Mouse (Mus musculus): ENCODE measurements around the gene Snx19. TPM values are rescaled to one million over a fixed set of nuclear protein-coding genes. Genes with fewer than 3 reads are reported as not detected.

Snx19 gene
- total and polyA plus RNA-seq, 3 experiments: 11.1 to 34.5 (median 27.1) TPM

DNA sequence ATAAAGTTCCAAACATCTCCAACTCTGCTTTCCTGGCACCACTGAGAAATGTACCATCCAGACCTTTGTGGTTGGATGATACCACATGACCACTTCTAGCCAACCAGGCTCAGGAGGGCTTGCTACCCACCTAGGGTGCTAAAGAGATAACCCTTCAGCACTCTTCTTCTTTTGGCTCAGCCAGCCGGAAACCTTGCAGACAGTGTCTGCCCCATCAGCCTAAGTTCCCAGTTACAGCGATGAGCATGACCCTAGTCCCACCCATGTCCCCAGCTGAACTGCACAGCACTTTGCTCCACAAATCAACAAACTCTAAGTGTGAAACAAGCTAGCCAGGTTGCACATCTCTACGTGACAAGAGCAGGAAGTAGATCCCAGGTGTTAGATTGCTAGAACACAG is 57.3 kb downstream of the Snx19 start:
- DNase-seq: no peak

DNA sequence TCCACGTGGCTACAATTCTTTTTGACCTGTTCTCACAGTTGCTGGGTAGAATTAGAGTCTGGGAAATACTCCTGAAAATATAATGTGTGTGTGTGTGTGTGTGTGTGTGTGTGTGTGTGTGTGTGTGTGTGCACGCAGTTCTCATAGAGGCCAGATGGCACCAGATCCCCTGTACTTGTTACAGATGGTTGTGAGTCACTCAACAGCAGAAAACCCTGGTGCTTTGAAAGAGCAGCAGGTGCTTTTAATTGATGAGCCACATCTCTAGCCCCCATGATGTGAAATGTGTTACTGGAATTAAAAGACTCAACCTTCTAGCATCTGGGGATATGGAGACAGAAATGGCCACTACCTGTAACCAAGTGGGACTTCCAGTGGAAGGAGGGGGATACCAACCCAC is 58.3 kb downstream of the Snx19 start:
- no peak for DNase-seq

GRCm38 (mm10) chr9:30488384-30488783 is 61.5 kb downstream of the Snx19 start:
- DNase-seq: no peak

DNA sequence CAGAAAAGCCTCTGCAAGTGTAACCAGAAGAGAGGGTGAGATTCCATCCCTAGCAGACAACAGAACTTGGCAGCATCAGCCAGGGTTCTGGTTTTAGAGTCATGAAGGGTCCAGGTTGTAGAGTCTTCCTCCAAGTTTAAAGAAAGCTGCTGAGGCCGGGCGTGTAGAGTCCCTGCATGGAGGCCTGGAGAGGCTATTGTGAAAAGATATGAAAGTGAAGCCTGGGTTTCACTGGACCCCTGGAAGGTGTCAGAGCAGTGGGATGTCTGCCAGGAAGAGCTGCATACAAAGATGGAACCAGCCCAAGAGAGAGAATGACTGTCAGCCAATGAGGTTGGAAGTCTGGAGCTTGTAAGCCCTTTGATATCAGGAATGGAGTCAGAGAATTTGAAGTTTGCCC is 67.5 kb downstream of the Snx19 start:
- no peak for DNase-seq

DNA sequence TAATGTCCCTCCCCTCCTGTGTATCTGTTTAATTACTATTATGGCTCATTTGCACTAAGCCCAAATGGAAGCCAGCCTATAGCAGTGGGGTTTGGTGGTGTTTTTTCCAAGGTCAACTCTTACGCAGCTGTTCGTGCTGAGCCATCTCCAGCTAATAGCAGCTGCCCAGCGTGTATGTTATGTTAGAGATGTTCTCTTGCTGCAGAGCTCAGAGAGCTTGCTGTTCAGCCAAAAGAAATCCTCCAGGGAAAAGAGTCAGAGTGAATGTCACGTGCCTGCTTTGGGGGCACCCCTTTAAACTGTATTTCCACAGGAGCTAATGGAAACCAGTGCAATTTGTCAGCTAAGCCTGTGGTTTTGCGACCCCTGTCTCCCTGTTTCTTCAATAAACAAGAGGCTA is 82.1 kb downstream of the Snx19 start:
- DNase-seq: no peak

DNA sequence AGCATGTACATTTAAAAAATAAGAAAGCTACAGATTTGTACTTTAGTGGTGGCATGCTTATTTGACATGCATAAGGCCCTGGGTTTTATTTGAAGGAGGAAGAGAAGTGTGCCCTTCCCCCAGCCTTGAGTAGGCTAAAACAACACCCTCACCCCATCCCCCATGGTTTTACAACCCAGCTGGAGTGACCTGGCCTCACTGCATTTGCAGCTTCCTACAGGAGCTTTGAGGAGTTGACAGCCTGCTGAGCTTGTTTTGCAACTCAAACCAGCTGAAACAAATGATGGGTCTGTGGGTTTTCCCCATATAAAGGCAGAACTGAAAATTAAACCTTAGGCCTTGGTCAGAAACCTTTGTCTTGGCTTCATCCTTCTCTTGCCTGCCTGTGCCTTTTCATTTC is 89.0 kb downstream of the Snx19 start:
- DNase-seq: no peak
